Mouse (Mus musculus) testis, adult 2 months (tissue): ENCODE data around the gene Lhx5.

Experiments used
- CTCF ChIP-seq: fragments of 200-500 bp; IDR thresholded peaks from 2 replicates; pipeline ENCODE4 v1.5.1; 2012; ENCODE audit warnings: low read depth, mild to moderate bottlenecking, inconsistent platforms, low read length, moderate library complexity; ENCODE audit not compliant: control insufficient read depth, insufficient read depth, insufficient replicate concordance
- POLR2A ChIP-seq: fragments of 200-500 bp; IDR thresholded peaks from 2 replicates; pipeline ENCODE4 v1.6.1; 2012; ENCODE audit warnings: low read depth, mild to moderate bottlenecking, inconsistent platforms, low read length, moderate library complexity; ENCODE audit not compliant: control insufficient read depth

GRCm38 (mm10) chr5:120465062-120465461, 33.6 kb downstream of the Lhx5 start:
- no peak for TF ChIP-seq POLR2A
- peak; percentile 91 for TF ChIP-seq CTCF
